Mouse (Mus musculus): Measurements from ENCODE around the gene Ak7. TPM values are rescaled to one million over a fixed set of nuclear protein-coding genes. Genes with fewer than 3 reads are reported as not detected.

Gene Ak7
- total and polyA plus RNA-seq, 3 experiments: 0.13 to 0.51 (median 0.24) TPM

DNA sequence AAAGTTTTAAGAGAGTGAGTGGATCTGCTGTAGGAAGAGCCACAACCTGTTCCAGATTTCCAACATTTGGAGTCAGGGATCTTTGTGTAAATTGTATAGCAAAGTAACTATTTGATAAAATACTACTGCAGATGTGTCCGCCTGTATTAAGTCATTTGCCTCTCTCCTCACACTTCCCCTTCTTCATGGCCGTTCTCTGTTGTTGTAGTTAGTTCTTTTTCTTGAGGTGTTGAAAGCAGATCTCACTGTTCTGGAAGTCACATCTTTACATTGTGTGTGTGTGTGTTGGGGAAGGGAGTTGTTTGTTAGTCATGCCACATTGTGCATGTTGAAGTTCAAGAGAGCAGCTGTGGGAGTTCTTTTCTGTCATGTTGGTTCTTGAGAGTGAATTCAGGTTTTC, 89.1 kb downstream of the Ak7 start:
- no peak for TF ChIP-seq JUND (conservative IDR thresholded peaks at IDR 0.05; ENCODE audit: low read depth, low read length)
- TF ChIP-seq ZNF384 (IDR thresholded peaks at IDR 0.05; ENCODE audit: low read depth, low read length): no peak
- Histone ChIP-seq H3K4me2 (ENCODE audit: insufficient read depth, low read depth, poor library complexity, severe bottlenecking) (no peak overlapping the region), H3K9ac (ENCODE audit: insufficient read depth, low read depth) (no peak overlapping the region), H3K27me3 (replicated peaks) (no peaks in the 10 kb centered on the region), H3K9me3 (replicated peaks; ENCODE audit: low read length) (no peaks in the 10 kb centered on the region), H3K4me1 (ENCODE audit: control insufficient read depth in 1 of 2, insufficient read depth in 2 of 2) (peaks cover 0 to 26% of the 10 kb centered on the region in 2 experiments; a peak in 1 of 4 replicates), H3K27ac (ENCODE audit: insufficient read depth, low read depth) (no peak overlapping the region), H3K36me3 (replicated peaks in 1 of 2; ENCODE audit: control insufficient read depth in 1 of 2, insufficient read depth in 1 of 2, low read length in 1 of 2) (peaks cover 6 to 60% of the 10 kb centered on the region in 2 experiments), H3K4me3 (replicated peaks in 1 of 3; ENCODE audit: low read depth in 2 of 3, low read length in 2 of 3, poor library complexity in 1 of 3) (no peak overlapping the region), H3K79me2 (replicated peaks; ENCODE audit: control insufficient read depth, extremely low read depth, insufficient read depth, poor library complexity, severe bottlenecking) (peaks cover 93% of the 10 kb centered on the region)
- DNase-seq (ENCODE audit: extremely low read depth): no peak
- dilution Hi-C loops (cut with MboI; ENCODE audit: extremely low pct_ligation_motif_present, extremely low pct_unique_long_range_greater_than_20kb, low sequenced_read_pairs) (no loop called here), in situ Hi-C loops (cut with MboI; ENCODE audit: low pct_ligation_motif_present, low pct_unique_long_range_greater_than_20kb, low sequenced_read_pairs) (no loop called here)

GRCm38 (mm10) chr12:105798001-105798400, 92.2 kb downstream of the Ak7 start:
- Histone ChIP-seq H3K9me3 (replicated peaks; ENCODE audit: low read length) (no peaks in the 10 kb centered on the region), H3K36me3 (replicated peaks in 1 of 2; ENCODE audit: control insufficient read depth in 1 of 2, insufficient read depth in 1 of 2, low read length in 1 of 2) (peaks cover 21 to 70% of the 10 kb centered on the region in 2 experiments), H3K9ac (ENCODE audit: insufficient read depth, low read depth) (no peak overlapping the region), H3K4me1 (ENCODE audit: control insufficient read depth in 1 of 2, insufficient read depth in 2 of 2) (peaks cover 0 to 22% of the 10 kb centered on the region in 2 experiments; a peak in 1 of 4 replicates), H3K4me2 (ENCODE audit: insufficient read depth, low read depth, poor library complexity, severe bottlenecking) (no peak overlapping the region), H3K4me3 (replicated peaks in 1 of 3; ENCODE audit: low read depth in 2 of 3, low read length in 2 of 3, poor library complexity in 1 of 3) (no peak overlapping the region), H3K79me2 (replicated peaks; ENCODE audit: control insufficient read depth, extremely low read depth, insufficient read depth, poor library complexity, severe bottlenecking) (peaks cover 83% of the 10 kb centered on the region), H3K27me3 (replicated peaks) (no peaks in the 10 kb centered on the region), H3K27ac (ENCODE audit: insufficient read depth, low read depth) (no peak overlapping the region)
- in situ Hi-C loops (cut with MboI; ENCODE audit: low pct_ligation_motif_present, low pct_unique_long_range_greater_than_20kb, low sequenced_read_pairs) (no loop called here), dilution Hi-C loops (cut with MboI; ENCODE audit: extremely low pct_ligation_motif_present, extremely low pct_unique_long_range_greater_than_20kb, low sequenced_read_pairs) (no loop called here)
- no peak for DNase-seq (ENCODE audit: extremely low read depth)
- TF ChIP-seq NELFE (IDR thresholded peaks at IDR 0.05; ENCODE audit: low read depth, low read length): no peak

DNA sequence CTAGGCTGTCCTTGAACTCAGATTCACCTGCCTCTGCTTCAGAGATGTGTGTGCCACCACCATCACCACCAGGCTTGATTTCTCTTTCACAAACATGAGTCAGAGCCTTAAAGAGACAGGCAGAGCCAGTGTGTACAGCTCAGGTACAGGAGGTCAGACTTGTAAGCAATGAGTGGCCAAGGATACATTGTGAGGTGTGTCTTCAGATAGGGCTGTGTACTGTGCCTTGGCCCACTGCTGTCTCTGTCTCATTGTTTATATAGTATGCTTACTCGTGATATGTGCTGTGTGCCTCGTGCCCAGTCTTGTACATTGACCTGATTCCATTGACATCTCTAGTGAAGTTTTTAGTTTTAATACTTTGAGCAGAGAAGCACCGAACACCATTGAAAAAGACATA, 100.0 kb downstream of the Ak7 start:
- in situ Hi-C loops (cut with MboI; ENCODE audit: low pct_ligation_motif_present, low pct_unique_long_range_greater_than_20kb, low sequenced_read_pairs): no loop called here
- no peak for DNase-seq (ENCODE audit: extremely low read depth)
- H3K27ac ChIP-seq (ENCODE audit: insufficient read depth, low read depth): no peak overlapping the region
- no peak overlapping the region for H3K9ac ChIP-seq (ENCODE audit: insufficient read depth, low read depth)
- no peak overlapping the region for H3K4me3 ChIP-seq (replicated peaks in 1 of 3; ENCODE audit: low read depth in 2 of 3, low read length in 2 of 3, poor library complexity in 1 of 3)
- H3K9me3 ChIP-seq (replicated peaks; ENCODE audit: low read length): no peaks in the 10 kb centered on the region
- H3K79me2 ChIP-seq (replicated peaks; ENCODE audit: control insufficient read depth, extremely low read depth, insufficient read depth, poor library complexity, severe bottlenecking): peaks cover 31% of the 10 kb centered on the region
- H3K27me3 ChIP-seq (replicated peaks): no peaks in the 10 kb centered on the region
- TF ChIP-seq ELF1 (IDR thresholded peaks at IDR 0.05; ENCODE audit: low read depth, low read length) (no peak), POLR2AphosphoS2 (IDR thresholded peaks at IDR 0.05; ENCODE audit: low read depth, low read length) (no peak), RAD21 (IDR thresholded peaks at IDR 0.05; ENCODE audit: low read depth, low read length) (no peak), PAX5 (IDR thresholded peaks at IDR 0.05; ENCODE audit: low read length) (no peak), MYC (IDR thresholded peaks at IDR 0.05; ENCODE audit: low read depth, low read length) (no peak), MAX (IDR thresholded peaks at IDR 0.05; ENCODE audit: low read length) (no peak)
- peaks cover 44 to 87% of the 10 kb centered on the region in 2 experiments for H3K36me3 ChIP-seq (replicated peaks in 1 of 2; ENCODE audit: control insufficient read depth in 1 of 2, insufficient read depth in 1 of 2, low read length in 1 of 2)
- dilution Hi-C loops (cut with MboI; ENCODE audit: extremely low pct_ligation_motif_present, extremely low pct_unique_long_range_greater_than_20kb, low sequenced_read_pairs): no loop called here
- no peak overlapping the region for H3K4me2 ChIP-seq (ENCODE audit: insufficient read depth, low read depth, poor library complexity, severe bottlenecking)
- no peaks in the 10 kb centered on the region for H3K4me1 ChIP-seq (ENCODE audit: control insufficient read depth in 1 of 2, insufficient read depth in 2 of 2)
